Mouse (Mus musculus): ENCODE data around the gene Lbx1. TPM values are rescaled to one million over a fixed set of nuclear protein-coding genes. Genes with fewer than 3 reads are reported as not detected.

The Lbx1 gene
- polyA plus RNA-seq, 1 experiment from 2014 or later, result 5.0 TPM

- no peak for DNase-seq (ENCODE audit: low spot score)
- Histone ChIP-seq H3K4me3 (ENCODE audit: low read depth, low read length) (no peak overlapping the region), H3K36me3 (ENCODE audit: control insufficient read depth, insufficient read depth, low read length) (no peaks in the 10 kb centered on the region), H3K4me1 (ENCODE audit: control insufficient read depth, insufficient read depth, low read length) (peaks cover 16% of the 10 kb centered on the region), H3K4me2 (ENCODE audit: low read depth, severe bottlenecking) (no peak overlapping the region), H3K27ac (replicated peaks; ENCODE audit: low read depth, low read length) (no peak overlapping the region), H3K27me3 (ENCODE audit: control insufficient read depth, insufficient read depth, low read length) (peaks cover 96% of the 10 kb centered on the region), H3K9me3 (ENCODE audit: control insufficient read depth, low read length) (no peaks in the 10 kb centered on the region), H3K9ac (ENCODE audit: low read length) (no peak overlapping the region)
- WGBS, result 2% methylated on average over 3 of the region's 3 CpGs
- no peak for ATAC-seq (ENCODE audit: insufficient number of reproducible peaks, low FRiP score, low TSS enrichment, low read depth)
Measured at GRCm38 (mm10) chr19:45227049-45227448, 8.6 kb downstream of the Lbx1 start.

GRCm38 (mm10) chr19:45226246-45226645 lies 9.4 kb downstream of the Lbx1 start:
- peak; percentile 51 for DNase-seq (ENCODE audit: low spot score)

GRCm38 (mm10) chr19:45225130-45225529 lies 10.5 kb downstream of the Lbx1 start:
- no peaks in the 10 kb centered on the region for H3K36me3 ChIP-seq (ENCODE audit: control insufficient read depth, insufficient read depth, low read length)
- DNase-seq (ENCODE audit: low spot score) (peak; percentile 50), ATAC-seq (ENCODE audit: insufficient number of reproducible peaks, low FRiP score, low TSS enrichment, low read depth) (no peak)
- H3K4me3 ChIP-seq (ENCODE audit: low read depth, low read length), result no peak overlapping the region
- no peak overlapping the region for H3K27ac ChIP-seq (replicated peaks; ENCODE audit: low read depth, low read length)
- WGBS, result under 1% methylated on average over 12 of the region's 12 CpGs
- peaks cover 11% of the 10 kb centered on the region for H3K4me1 ChIP-seq (ENCODE audit: control insufficient read depth, insufficient read depth, low read length)
- no peak overlapping the region for H3K9ac ChIP-seq (ENCODE audit: low read length)
- H3K9me3 ChIP-seq (ENCODE audit: control insufficient read depth, low read length), result no peaks in the 10 kb centered on the region
- peaks cover 88% of the 10 kb centered on the region for H3K27me3 ChIP-seq (ENCODE audit: control insufficient read depth, insufficient read depth, low read length)
- no peak overlapping the region for H3K4me2 ChIP-seq (ENCODE audit: low read depth, severe bottlenecking)

More at GRCm38 (mm10) chr19:45226246-45226645, 9.4 kb downstream of the Lbx1 start:
- H3K27me3 ChIP-seq (ENCODE audit: control insufficient read depth, insufficient read depth, low read length), result peaks cover 98% of the 10 kb centered on the region
- H3K9me3 ChIP-seq (ENCODE audit: control insufficient read depth, low read length), result no peaks in the 10 kb centered on the region
- no peak overlapping the region for H3K4me3 ChIP-seq (ENCODE audit: low read depth, low read length)
- peaks cover 16% of the 10 kb centered on the region for H3K4me1 ChIP-seq (ENCODE audit: control insufficient read depth, insufficient read depth, low read length)
- H3K36me3 ChIP-seq (ENCODE audit: control insufficient read depth, insufficient read depth, low read length), result no peaks in the 10 kb centered on the region
- no peak overlapping the region for H3K27ac ChIP-seq (replicated peaks; ENCODE audit: low read depth, low read length)
- no peak overlapping the region for H3K9ac ChIP-seq (ENCODE audit: low read length)
- H3K4me2 ChIP-seq (ENCODE audit: low read depth, severe bottlenecking), result no peak overlapping the region
- ATAC-seq (ENCODE audit: insufficient number of reproducible peaks, low FRiP score, low TSS enrichment, low read depth), result no peak
- 2% methylated on average over 8 of the region's 8 CpGs for WGBS

GRCm38 (mm10) chr19:45224286-45224559 lies 11.4 kb downstream of the Lbx1 start:
- Histone ChIP-seq H3K9ac (ENCODE audit: low read length) (no peak overlapping the region), H3K4me2 (ENCODE audit: low read depth, severe bottlenecking) (no peak overlapping the region), H3K4me3 (ENCODE audit: low read depth, low read length) (no peak overlapping the region), H3K27ac (replicated peaks; ENCODE audit: low read depth, low read length) (no peak overlapping the region), H3K9me3 (ENCODE audit: control insufficient read depth, low read length) (no peaks in the 10 kb centered on the region), H3K27me3 (ENCODE audit: control insufficient read depth, insufficient read depth, low read length) (peaks cover 83% of the 10 kb centered on the region), H3K36me3 (ENCODE audit: control insufficient read depth, insufficient read depth, low read length) (no peaks in the 10 kb centered on the region), H3K4me1 (ENCODE audit: control insufficient read depth, insufficient read depth, low read length) (peaks cover 11% of the 10 kb centered on the region)
- ATAC-seq (ENCODE audit: insufficient number of reproducible peaks, low FRiP score, low TSS enrichment, low read depth) (no peak), DNase-seq (ENCODE audit: low spot score) (peak; percentile 63)
- under 1% methylated on average over 6 of the region's 6 CpGs for WGBS

GRCm38 (mm10) chr19:45223413-45224285 lies 12.0 kb downstream of the Lbx1 start:
- ATAC-seq (ENCODE audit: insufficient number of reproducible peaks, low FRiP score, low TSS enrichment, low read depth) (no peak), DNase-seq (ENCODE audit: low spot score) (peak; percentile 68)
- Histone ChIP-seq H3K27me3 (ENCODE audit: control insufficient read depth, insufficient read depth, low read length) (peaks cover 77% of the 10 kb centered on the region), H3K9ac (ENCODE audit: low read length) (no peak overlapping the region), H3K9me3 (ENCODE audit: control insufficient read depth, low read length) (no peaks in the 10 kb centered on the region), H3K4me3 (ENCODE audit: low read depth, low read length) (no peak overlapping the region), H3K4me1 (ENCODE audit: control insufficient read depth, insufficient read depth, low read length) (peaks cover 11% of the 10 kb centered on the region), H3K27ac (replicated peaks; ENCODE audit: low read depth, low read length) (no peak overlapping the region), H3K4me2 (ENCODE audit: low read depth, severe bottlenecking) (no peak overlapping the region), H3K36me3 (ENCODE audit: control insufficient read depth, insufficient read depth, low read length) (no peaks in the 10 kb centered on the region)
- 1% methylated on average over 49 of the region's 49 CpGs for WGBS

- no peak overlapping the region for H3K9ac ChIP-seq (ENCODE audit: low read length)
- H3K27me3 ChIP-seq (ENCODE audit: control insufficient read depth, insufficient read depth, low read length), result peaks cover 63% of the 10 kb centered on the region
- H3K4me3 ChIP-seq (ENCODE audit: low read depth, low read length), result no peak overlapping the region
- no peak overlapping the region for H3K27ac ChIP-seq (replicated peaks; ENCODE audit: low read depth, low read length)
- DNase-seq (ENCODE audit: low spot score) (peak; percentile 52), ATAC-seq (ENCODE audit: insufficient number of reproducible peaks, low FRiP score, low TSS enrichment, low read depth) (no peak)
- no peaks in the 10 kb centered on the region for H3K9me3 ChIP-seq (ENCODE audit: control insufficient read depth, low read length)
- no peaks in the 10 kb centered on the region for H3K36me3 ChIP-seq (ENCODE audit: control insufficient read depth, insufficient read depth, low read length)
- H3K4me2 ChIP-seq (ENCODE audit: low read depth, severe bottlenecking), result no peak overlapping the region
- H3K4me1 ChIP-seq (ENCODE audit: control insufficient read depth, insufficient read depth, low read length), result peaks cover 11% of the 10 kb centered on the region
- WGBS, result 3% methylated on average over 17 of the region's 17 CpGs
Measured at GRCm38 (mm10) chr19:45222141-45222782, 13.3 kb downstream of the Lbx1 start.

GRCm38 (mm10) chr19:45221458-45221783 lies 14.2 kb downstream of the Lbx1 start:
- WGBS, result under 1% methylated on average over 9 of the region's 9 CpGs
- H3K4me1 ChIP-seq (ENCODE audit: control insufficient read depth, insufficient read depth, low read length), result peaks cover 11% of the 10 kb centered on the region
- no peaks in the 10 kb centered on the region for H3K36me3 ChIP-seq (ENCODE audit: control insufficient read depth, insufficient read depth, low read length)
- H3K4me3 ChIP-seq (ENCODE audit: low read depth, low read length), result peak overlapping the region; percentile 14; the same call in 1 of the 2 replicates
- H3K27me3 ChIP-seq (ENCODE audit: control insufficient read depth, insufficient read depth, low read length), result peaks cover 55% of the 10 kb centered on the region
- ATAC-seq (ENCODE audit: insufficient number of reproducible peaks, low FRiP score, low TSS enrichment, low read depth) (no peak; the same call in 1 of the 2 replicates), DNase-seq (ENCODE audit: low spot score) (no peak)
- peak overlapping the region; percentile 53 for H3K4me2 ChIP-seq (ENCODE audit: low read depth, severe bottlenecking)
- no peak overlapping the region for H3K27ac ChIP-seq (replicated peaks; ENCODE audit: low read depth, low read length)
- no peak overlapping the region for H3K9ac ChIP-seq (ENCODE audit: low read length)
- no peaks in the 10 kb centered on the region for H3K9me3 ChIP-seq (ENCODE audit: control insufficient read depth, low read length)

- 2% methylated on average over 29 of the region's 29 CpGs for WGBS
- peaks cover 49% of the 10 kb centered on the region for H3K27me3 ChIP-seq (ENCODE audit: control insufficient read depth, insufficient read depth, low read length)
- DNase-seq (ENCODE audit: low spot score) (peak; percentile 93), ATAC-seq (ENCODE audit: insufficient number of reproducible peaks, low FRiP score, low TSS enrichment, low read depth) (peak; percentile 73)
- H3K36me3 ChIP-seq (ENCODE audit: control insufficient read depth, insufficient read depth, low read length), result no peaks in the 10 kb centered on the region
- H3K27ac ChIP-seq (replicated peaks; ENCODE audit: low read depth, low read length), result no peak overlapping the region
- H3K4me1 ChIP-seq (ENCODE audit: control insufficient read depth, insufficient read depth, low read length), result peaks cover 11% of the 10 kb centered on the region
- no peak overlapping the region for H3K9ac ChIP-seq (ENCODE audit: low read length)
- peak overlapping the region; percentile 14 for H3K4me3 ChIP-seq (ENCODE audit: low read depth, low read length)
- H3K4me2 ChIP-seq (ENCODE audit: low read depth, severe bottlenecking), result peak overlapping the region; percentile 53
- H3K9me3 ChIP-seq (ENCODE audit: control insufficient read depth, low read length), result no peaks in the 10 kb centered on the region
Measured at GRCm38 (mm10) chr19:45220593-45221457, 14.8 kb downstream of the Lbx1 start.

Data from limb, embryonic 11.5 days (tissue).